Mouse (Mus musculus): Measurements from ENCODE around the gene Hoxa3. TPM values are rescaled to one million over a fixed set of nuclear protein-coding genes. Genes with fewer than 3 reads are reported as not detected.

Gene Hoxa3
- total and polyA plus RNA-seq, 3 experiments, result 0.08 to 0.38 (median 0.34) TPM

DNA sequence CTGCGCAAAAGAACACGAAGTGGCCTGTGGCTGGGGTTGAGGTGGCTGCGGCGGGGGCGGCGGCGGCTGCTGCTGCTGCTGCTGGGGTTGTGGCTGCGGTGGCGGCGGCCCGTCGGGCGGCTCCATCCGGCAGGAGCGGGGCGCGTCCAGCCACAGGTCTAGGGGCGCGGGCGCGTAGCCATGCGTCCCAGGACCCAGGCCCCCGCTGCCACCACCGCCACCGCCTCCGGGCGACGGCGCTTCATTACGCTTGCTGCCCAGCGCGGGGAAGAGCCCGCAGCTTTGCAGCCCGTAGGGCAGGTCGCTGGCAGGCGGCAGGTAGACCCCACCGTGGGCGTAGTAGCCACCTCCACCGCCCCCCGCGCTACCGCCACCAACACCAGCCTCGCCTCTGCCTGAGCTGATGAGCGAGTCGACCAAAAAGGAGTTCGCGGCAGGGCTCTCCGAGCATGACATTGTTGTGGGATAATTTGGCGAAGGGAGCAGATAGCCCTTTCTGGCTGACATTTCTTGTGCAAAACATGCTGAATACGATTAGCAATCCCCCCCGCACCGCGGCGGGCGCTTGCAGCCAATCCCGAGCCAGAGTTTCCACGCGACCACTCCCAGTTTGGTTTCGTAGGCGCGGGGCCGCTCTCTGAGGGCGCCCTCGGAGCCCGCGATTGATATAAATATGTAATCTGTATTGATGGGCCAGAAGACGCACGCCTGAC, 21.4 kb upstream of the Hoxa3 start:
- Histone ChIP-seq H3K4me2 (ENCODE audit: insufficient read depth, low read depth, poor library complexity, severe bottlenecking) (no peak overlapping the region), H3K27ac (ENCODE audit: insufficient read depth, low read depth) (no peak overlapping the region), H3K9me3 (replicated peaks; ENCODE audit: low read length) (peaks cover 51% of the 10 kb centered on the region), H3K4me3 (replicated peaks in 1 of 3; ENCODE audit: low read depth in 2 of 3, low read length in 2 of 3, poor library complexity in 1 of 3) (no peak overlapping the region), H3K36me3 (replicated peaks in 1 of 2; ENCODE audit: control insufficient read depth in 1 of 2, insufficient read depth in 1 of 2, low read length in 1 of 2) (peaks cover 11 to 67% of the 10 kb centered on the region in 2 experiments), H3K27me3 (replicated peaks) (no peaks in the 10 kb centered on the region), H3K79me2 (replicated peaks; ENCODE audit: control insufficient read depth, extremely low read depth, insufficient read depth, poor library complexity, severe bottlenecking) (no peaks in the 10 kb centered on the region), H3K9ac (ENCODE audit: insufficient read depth, low read depth) (no peak overlapping the region), H3K4me1 (ENCODE audit: control insufficient read depth in 1 of 2, insufficient read depth in 2 of 2) (peaks cover 0 to 3% of the 10 kb centered on the region in 2 experiments; a peak in 2 of 4 replicates)
- no peak for DNase-seq (ENCODE audit: extremely low read depth)
- in situ Hi-C loops (cut with MboI; ENCODE audit: low pct_ligation_motif_present, low pct_unique_long_range_greater_than_20kb, low sequenced_read_pairs), result no loop called here
- dilution Hi-C loops (cut with MboI; ENCODE audit: extremely low pct_ligation_motif_present, extremely low pct_unique_long_range_greater_than_20kb, low sequenced_read_pairs), result no loop called here
- no peak for TF ChIP-seq EP300 (IDR thresholded peaks at IDR 0.05; ENCODE audit: low read length)
- TF ChIP-seq MYC (IDR thresholded peaks at IDR 0.05; ENCODE audit: low read depth, low read length), result no peak
- TF ChIP-seq HCFC1 (IDR thresholded peaks at IDR 0.05; ENCODE audit: low read depth, low read length), result no peak
- no peak for TF ChIP-seq USF1 (IDR thresholded peaks at IDR 0.05; ENCODE audit: low read depth, low read length)
- TF ChIP-seq ETS1 (conservative IDR thresholded peaks at IDR 0.05; ENCODE audit: low read depth, low read length), result no peak
- no peak for TF ChIP-seq NELFE (IDR thresholded peaks at IDR 0.05; ENCODE audit: low read depth, low read length)
- TF ChIP-seq SMC3 (IDR thresholded peaks at IDR 0.05; ENCODE audit: low read depth, low read length), result no peak

DNA sequence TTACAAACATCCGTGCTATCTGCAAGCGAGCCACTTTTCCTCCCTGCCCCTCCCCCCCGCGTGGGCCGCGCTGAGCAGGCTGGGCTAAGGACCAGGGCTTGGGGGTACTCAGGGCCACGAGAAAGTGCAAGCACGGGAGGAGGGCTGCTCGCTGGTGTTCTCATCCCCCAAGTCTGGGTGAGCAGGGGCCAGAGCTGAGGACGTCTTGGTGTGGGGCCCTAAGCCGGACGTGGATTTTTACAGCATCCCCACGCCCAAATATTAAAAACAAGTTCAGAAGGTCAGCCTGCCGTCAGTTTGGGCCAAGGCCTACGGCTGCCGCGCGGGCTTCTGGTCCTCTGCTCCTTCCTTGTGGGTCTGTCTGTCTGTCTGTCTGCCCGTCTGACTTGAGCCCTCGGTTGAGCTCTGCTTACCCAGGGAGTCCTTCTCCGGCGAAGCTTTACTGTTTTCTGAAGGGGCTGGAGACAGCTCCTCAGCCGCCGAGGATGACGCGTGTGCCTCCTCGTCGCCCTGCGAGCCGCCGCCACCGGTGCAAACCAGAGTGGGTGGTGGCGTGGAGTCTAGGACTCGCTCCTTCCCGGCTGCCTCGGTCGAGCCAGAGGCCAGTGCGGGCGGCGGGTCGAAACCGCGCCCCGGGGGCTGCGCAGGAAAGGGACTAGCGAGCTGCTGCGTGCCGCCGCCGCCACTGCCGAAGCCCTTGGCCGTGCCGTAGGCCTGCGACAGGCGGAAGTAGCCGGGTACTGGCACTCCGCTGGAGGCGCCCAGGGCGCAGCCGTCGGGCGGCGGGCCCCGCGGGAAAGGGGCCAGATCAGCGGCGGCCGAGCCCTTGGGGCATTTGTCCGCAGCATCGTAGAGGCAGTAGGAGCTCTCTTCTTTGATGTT, 20.7 kb upstream of the Hoxa3 start:
- no peak overlapping the region for H3K4me3 ChIP-seq (replicated peaks in 1 of 3; ENCODE audit: low read depth in 2 of 3, low read length in 2 of 3, poor library complexity in 1 of 3)
- H3K4me2 ChIP-seq (ENCODE audit: insufficient read depth, low read depth, poor library complexity, severe bottlenecking), result no peak overlapping the region
- H3K27me3 ChIP-seq (replicated peaks), result no peaks in the 10 kb centered on the region
- no peak for DNase-seq (ENCODE audit: extremely low read depth)
- TF ChIP-seq PAX5 (IDR thresholded peaks at IDR 0.05; ENCODE audit: low read length), result no peak
- TF ChIP-seq SIN3A (IDR thresholded peaks at IDR 0.05; ENCODE audit: low read length), result no peak
- TF ChIP-seq MEF2A (IDR thresholded peaks at IDR 0.05; ENCODE audit: borderline replicate concordance, low read depth, low read length), result no peak
- no peak for TF ChIP-seq RCOR1 (conservative IDR thresholded peaks at IDR 0.05; ENCODE audit: low read depth, low read length)
- TF ChIP-seq JUN (IDR thresholded peaks at IDR 0.05; ENCODE audit: insufficient read depth, low read depth, low read length), result no peak
- no peak for TF ChIP-seq HCFC1 (IDR thresholded peaks at IDR 0.05; ENCODE audit: low read depth, low read length)
- TF ChIP-seq TCF12 (IDR thresholded peaks at IDR 0.05; ENCODE audit: low read depth, low read length), result no peak
- no peak for TF ChIP-seq USF1 (IDR thresholded peaks at IDR 0.05; ENCODE audit: low read depth, low read length)
- TF ChIP-seq SMC3 (IDR thresholded peaks at IDR 0.05; ENCODE audit: low read depth, low read length), result no peak
- no peak for TF ChIP-seq CTCF (conservative IDR thresholded peaks at IDR 0.05 in 1 of 2, IDR thresholded peaks at IDR 0.05 in 1 of 2; ENCODE audit: low read depth in 2 of 2, low read length in 2 of 2)
- no peak for TF ChIP-seq ZC3H11A (IDR thresholded peaks at IDR 0.05; ENCODE audit: low read depth, low read length)
- TF ChIP-seq ZMIZ1 (IDR thresholded peaks at IDR 0.05; ENCODE audit: low read depth, low read length), result no peak
- no peak for TF ChIP-seq ELF1 (IDR thresholded peaks at IDR 0.05; ENCODE audit: low read depth, low read length)
- TF ChIP-seq ZNF384 (IDR thresholded peaks at IDR 0.05; ENCODE audit: low read depth, low read length), result no peak
- no peak for TF ChIP-seq NELFE (IDR thresholded peaks at IDR 0.05; ENCODE audit: low read depth, low read length)
- H3K4me1 ChIP-seq (ENCODE audit: control insufficient read depth in 1 of 2, insufficient read depth in 2 of 2), result no peaks in the 10 kb centered on the region
- peaks cover 11 to 74% of the 10 kb centered on the region in 2 experiments for H3K36me3 ChIP-seq (replicated peaks in 1 of 2; ENCODE audit: control insufficient read depth in 1 of 2, insufficient read depth in 1 of 2, low read length in 1 of 2)
- dilution Hi-C loops (cut with MboI; ENCODE audit: extremely low pct_ligation_motif_present, extremely low pct_unique_long_range_greater_than_20kb, low sequenced_read_pairs), result no loop called here
- in situ Hi-C loops (cut with MboI; ENCODE audit: low pct_ligation_motif_present, low pct_unique_long_range_greater_than_20kb, low sequenced_read_pairs), result no loop called here
- no peaks in the 10 kb centered on the region for H3K79me2 ChIP-seq (replicated peaks; ENCODE audit: control insufficient read depth, extremely low read depth, insufficient read depth, poor library complexity, severe bottlenecking)
- no peak overlapping the region for H3K27ac ChIP-seq (ENCODE audit: insufficient read depth, low read depth)
- no peak overlapping the region for H3K9ac ChIP-seq (ENCODE audit: insufficient read depth, low read depth)
- peaks cover 58% of the 10 kb centered on the region for H3K9me3 ChIP-seq (replicated peaks; ENCODE audit: low read length)

Measured in CH12.LX (cell line).